Mouse (Mus musculus): Measurements from ENCODE around the gene Lsm14b.

Gene Lsm14b

GRCm38 (mm10) chr2:180024401-180025098 is at the start of gene Lsm14b:
Gene Lsm14b, plus strand, starts transcription at chr2:180024987.
- peak; percentile 95 for DNase-seq (ENCODE audit: low read depth)

DNA sequence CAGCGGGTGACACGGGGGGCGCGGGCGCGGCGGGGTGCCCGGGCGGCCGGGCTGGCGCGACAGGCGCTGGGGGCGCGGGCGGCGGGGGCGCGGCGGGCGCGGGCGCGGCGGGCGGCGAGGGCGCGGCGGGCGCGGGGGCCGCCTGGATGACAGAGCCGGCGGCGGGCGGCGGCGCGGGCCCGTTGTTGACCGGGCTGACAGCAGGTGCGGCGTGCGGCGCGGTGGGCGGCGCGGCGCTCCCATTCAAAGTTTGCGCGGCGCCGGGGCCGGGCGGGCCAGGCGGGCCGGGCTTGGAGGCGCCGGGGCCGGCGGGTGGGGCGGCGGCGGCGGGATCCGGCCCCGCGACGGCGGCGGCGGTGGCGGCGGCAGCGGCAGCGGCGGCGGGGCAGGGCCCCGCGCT is 48.9 kb upstream of the Lsm14b start:
- DNase-seq (ENCODE audit: low read depth), result no peak

- DNase-seq (ENCODE audit: low read depth), result no peak
These were observed 48.5 kb upstream of the Lsm14b start for GRCm38 (mm10) chr2:179976295-179976627.

DNA sequence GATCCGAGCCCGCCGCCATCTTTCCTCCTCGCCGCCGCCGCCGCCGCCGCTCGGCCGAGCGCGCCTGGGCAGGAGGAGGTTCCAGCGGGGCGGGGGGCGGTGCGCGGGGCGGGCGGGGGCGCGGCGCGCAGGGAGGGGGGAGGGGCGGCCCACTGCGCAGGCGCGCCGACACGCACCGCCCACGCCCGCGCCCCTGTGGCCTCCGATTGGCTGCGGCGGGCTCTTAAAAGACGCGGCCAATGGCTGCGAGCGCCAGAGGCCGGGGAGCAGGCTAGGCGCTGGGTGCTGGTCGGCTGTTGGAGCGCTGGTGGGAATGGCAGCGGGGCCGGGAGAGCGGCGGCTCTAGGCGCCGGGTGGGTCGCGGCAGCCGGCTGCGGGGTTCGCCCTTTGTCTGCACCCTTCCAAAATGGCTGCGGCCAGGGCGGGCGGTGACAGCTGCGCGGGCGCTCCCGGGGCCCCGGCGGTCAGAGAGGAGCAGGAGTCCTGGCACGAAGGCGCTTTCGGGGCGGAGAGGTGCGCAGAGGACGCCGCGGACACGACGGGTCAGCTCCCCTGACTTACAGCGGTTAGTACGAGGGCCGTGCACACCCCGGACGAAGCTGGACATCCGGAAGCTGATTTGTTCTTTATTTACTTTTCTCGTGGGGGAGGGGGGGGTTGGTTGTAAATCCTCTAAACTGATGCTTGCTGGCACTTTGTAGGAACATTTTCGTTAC is 48.0 kb upstream of the Lsm14b start, which contains the start of gene Taf4:
Taf4 (minus strand) TSS at position 19 of the 716 bp plus-strand sequence.
- peak; percentile 60 for DNase-seq (ENCODE audit: low read depth)

DNA sequence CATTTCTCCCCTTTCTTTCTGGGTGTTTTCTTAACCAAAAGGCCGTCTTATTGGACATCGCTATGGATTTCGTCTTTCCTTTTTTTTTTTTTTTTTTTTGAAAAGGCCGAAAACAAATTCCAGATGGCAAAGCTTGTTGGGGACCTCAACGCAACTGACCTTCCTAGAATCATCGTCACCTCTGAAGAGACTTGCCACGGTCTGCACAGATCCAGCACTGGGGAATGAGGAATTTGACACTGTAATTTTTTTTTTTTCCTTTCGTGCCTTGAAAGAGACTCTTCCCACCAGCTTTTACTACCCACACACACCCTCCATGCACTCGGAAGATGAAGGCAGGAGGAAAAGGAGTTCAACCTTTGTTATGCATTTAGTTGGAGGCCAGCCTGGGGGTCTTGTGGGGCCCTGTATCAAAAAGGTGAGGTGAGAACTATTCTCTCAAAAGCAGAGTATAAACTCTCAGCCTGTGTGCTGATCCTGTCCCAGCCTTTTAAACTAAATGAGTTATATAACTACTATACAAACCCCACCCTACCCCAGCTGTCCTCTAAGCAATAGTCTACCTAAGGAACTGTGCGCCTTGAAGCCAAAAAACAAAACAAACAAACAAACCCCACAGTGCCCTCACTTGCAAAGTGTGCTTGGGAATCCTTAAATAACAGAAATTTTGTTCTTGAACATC is 47.3 kb upstream of the Lsm14b start:
- no peak for DNase-seq (ENCODE audit: low read depth)

DNA sequence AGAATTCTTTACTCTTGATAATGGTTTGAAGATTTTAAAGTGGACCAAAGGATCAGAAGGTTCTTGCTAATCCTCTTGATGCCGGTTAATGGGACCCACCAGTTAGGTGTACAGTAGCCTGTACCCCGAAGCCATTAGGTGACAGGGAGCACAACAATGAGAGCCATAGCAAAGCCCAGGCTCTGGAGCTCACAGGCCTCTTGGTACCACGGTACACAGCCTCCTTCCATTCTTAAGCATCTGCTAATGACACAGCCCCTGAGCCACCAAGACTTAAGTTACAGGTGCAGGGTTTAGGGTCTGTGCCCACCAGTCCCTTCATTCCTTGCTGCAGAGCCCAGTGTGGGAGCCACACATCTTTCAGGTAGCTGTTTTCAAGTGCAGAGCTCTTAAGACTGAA is 46.5 kb upstream of the Lsm14b start:
- no peak for DNase-seq (ENCODE audit: low read depth)

DNA sequence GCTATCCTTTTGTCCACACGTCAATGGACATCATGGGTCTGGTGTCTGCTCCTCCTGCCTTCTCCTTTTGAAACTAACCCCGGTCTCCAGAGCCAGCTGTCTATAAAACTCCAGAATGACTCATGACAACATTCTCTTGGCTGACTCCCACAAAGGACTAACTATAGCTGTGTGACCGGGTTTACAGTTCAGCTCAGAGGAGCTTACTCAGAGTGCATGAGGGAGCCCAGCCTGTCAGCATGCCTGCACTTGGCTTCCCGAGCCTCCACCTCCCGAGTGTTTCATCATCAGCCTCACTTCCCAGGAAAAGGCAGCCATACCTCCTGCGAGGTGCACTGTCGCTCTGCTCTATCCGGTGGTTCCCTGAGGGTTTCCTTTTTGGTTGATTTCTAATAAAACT is 45.0 kb upstream of the Lsm14b start:
- no peak for DNase-seq (ENCODE audit: low read depth)

GRCm38 (mm10) chr2:179980616-179981015 is 44.2 kb upstream of the Lsm14b start:
- DNase-seq (ENCODE audit: low read depth), result no peak

DNA sequence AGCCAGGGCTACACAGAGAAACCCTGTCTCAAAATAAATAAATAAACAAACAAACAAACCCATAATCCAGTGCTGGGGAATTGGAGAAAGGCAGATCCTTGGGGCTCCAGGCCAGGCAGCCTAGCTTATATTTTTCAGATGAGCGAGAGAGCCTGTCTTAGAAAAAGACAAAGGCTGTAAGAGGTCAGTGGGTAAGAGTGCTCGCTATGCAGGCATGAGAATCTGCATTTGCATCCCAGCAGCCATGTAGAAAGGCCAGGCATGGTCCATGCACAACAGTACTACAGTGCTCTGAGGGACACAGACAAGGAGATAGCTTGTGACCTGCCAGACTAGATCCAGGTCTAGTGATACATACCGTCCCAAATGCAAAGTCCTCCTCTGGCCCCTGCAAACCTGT is 42.1 kb upstream of the Lsm14b start:
- no peak for DNase-seq (ENCODE audit: low read depth)

- DNase-seq (ENCODE audit: low read depth), result no peak
These were observed 40.0 kb upstream of the Lsm14b start for GRCm38 (mm10) chr2:179984830-179985229.

GRCm38 (mm10) chr2:179985695-179986094 is 39.1 kb upstream of the Lsm14b start:
- no peak for DNase-seq (ENCODE audit: low read depth)

- no peak for DNase-seq (ENCODE audit: low read depth)
These were observed 38.3 kb upstream of the Lsm14b start for GRCm38 (mm10) chr2:179986437-179987022.

DNA sequence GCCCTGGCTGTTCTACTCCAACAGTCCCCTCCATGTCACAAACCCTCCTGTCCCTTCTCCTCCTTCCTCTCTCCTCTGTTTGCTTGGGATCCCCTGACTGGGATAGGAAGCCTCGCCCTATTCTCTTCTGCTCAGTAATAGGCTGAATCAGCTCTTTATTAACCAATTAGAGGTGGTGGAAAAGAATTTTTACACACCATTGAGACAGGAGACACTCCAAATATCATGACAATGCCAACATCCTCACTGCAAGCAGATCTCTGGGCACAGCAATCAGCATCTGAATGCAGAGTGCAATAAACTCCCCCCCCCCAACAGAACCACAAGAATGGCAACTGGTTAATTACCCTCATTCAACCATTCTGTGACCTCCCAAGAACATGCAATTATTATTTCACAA is 35.7 kb upstream of the Lsm14b start:
- no peak for DNase-seq (ENCODE audit: low read depth)

DNA sequence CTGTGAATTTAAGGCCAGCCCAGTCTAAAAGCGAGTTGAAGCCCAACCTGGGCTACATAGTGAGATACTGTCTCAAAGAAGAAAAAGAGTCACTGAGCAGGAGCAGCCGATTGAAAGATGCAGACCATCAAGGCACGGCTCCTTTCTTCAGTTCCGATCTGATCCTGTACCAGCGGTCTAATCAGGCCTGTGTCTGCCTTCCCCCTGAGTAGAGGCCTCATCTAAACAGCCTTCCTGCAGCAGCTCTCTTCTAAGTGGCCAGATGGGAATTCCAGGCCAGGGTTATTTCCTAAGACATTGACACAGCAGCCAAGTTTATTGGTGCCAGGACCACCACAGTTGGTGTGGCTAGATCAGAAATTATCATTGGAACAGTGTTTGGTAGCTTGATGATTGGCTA is 31.7 kb upstream of the Lsm14b start:
- no peak for DNase-seq (ENCODE audit: low read depth)

DNA sequence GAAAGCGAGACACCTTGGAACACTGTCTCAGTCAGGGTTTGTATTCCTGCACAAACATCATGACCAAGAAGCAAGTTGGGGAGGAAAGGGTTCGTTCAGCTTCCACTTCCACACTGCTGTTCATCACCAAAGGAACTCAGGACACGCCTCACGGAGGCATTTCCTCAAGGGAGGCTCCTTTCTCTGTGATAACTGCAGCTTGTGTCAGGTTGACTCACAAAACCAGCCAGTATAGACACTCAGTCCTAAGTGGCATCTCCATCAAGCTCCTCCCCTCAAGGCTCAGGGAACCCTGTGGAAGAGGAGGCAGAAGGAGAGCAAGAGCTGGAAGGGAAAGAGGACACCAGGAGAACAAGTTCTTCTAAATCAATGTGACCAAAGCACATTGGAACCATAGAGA is 26.4 kb upstream of the Lsm14b start:
- no peak for DNase-seq (ENCODE audit: low read depth)

DNA sequence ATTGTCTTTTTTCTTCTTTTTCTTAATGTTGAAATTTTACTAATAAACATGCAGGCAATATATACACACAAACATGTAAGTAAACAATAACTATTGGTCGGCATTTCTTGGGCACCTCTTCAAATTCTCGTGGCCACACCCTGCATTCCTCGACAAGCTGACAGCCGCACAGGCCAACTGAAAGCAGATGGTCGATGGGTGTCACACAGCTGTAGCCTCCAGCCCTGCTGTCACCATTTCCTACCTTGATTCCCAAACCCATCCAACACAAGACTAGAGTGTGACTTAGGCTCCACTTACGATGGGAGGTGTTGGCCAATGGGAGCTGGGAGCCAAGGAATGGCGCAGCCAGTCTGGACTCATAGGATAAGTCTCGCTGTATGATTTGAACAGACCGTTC is 23.2 kb upstream of the Lsm14b start:
- DNase-seq (ENCODE audit: low read depth), result no peak

- DNase-seq (ENCODE audit: low read depth), result no peak
These were observed 19.0 kb upstream of the Lsm14b start for GRCm38 (mm10) chr2:180005656-180006351.

- no peak for DNase-seq (ENCODE audit: low read depth)
These were observed 18.3 kb upstream of the Lsm14b start for GRCm38 (mm10) chr2:180006352-180007017.

DNA sequence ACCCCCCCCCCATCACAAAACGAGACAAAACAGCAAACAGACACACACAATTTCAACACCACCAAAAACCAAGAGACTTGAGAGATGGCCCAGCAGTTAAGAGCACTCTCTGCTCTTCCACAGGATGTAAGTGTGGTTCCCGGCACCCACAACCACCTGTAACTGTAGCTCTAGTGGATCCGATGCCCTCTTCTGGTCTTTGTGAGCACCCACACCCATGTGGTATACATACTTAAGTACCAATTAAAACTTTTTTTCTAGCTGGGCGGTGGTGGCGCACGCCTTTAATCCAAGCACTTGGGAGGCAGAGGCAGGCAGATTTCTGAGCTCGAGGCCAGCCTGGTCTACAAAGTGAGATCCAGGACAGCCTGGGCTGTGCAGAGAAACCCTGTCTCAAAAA is 14.1 kb upstream of the Lsm14b start:
- DNase-seq (ENCODE audit: low read depth), result no peak

GRCm38 (mm10) chr2:180011370-180011769 is 13.4 kb upstream of the Lsm14b start:
- no peak for DNase-seq (ENCODE audit: low read depth)

DNA sequence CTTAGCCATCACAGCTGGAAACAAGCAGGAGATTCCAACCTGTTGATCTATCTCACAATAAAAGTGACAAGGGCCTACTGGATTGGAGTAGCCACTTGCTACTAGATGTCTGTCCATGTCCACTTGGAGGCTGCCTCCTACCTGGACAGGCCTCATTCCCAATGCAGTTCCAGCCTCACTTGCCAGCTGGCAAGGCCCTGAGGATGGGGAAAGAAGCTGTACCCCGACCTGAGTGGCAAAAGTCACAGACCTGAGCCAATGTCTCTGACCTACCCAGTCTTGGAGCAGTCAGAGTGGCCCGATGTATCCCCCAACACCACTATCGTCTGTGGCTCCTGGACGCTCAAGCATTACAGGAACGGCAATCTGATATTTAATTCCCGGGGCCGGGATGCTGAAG is 11.1 kb upstream of the Lsm14b start:
- DNase-seq (ENCODE audit: low read depth), result no peak

GRCm38 (mm10) chr2:180017632-180018031 is 7.2 kb upstream of the Lsm14b start:
- DNase-seq (ENCODE audit: low read depth), result no peak

All from c-Kit-positive CD71-negative TER-119-negative erythroid progenitor cells, embryonic 14.5 days (primary cell).